In the genomic region with DNA sequence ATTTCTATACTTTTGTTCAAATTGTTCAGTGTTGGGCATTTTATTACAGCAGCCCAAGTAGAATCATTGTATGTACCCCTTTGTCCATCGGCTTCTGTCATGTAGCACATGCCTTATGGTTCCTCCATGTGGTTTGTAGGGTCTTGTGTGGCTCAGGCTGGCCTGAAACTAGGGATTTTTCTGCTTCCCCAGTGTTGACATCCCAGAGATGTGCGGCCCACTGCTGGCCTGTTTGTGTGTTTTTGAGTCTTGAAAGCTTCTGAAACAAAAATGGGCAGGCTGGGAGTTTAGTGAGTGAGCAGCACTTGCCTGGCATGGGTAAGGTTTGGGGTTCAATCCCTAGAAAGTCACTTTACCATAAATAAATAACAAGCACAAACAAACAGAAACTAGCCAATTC, we compare ENCODE assay signal across 25 mouse cellular contexts. TPM values are rescaled to one million over a fixed set of nuclear protein-coding genes. Genes with fewer than 3 reads are reported as not detected.
A peak's percentile ranks its signal among the peaks of the same experiment; 100 is the strongest.
DNase-seq lines count a peak whose midpoint lies in the region; ATAC-seq lines count a peak whose summit lies in the region.
"Had no signal": no experiment of that assay in that cellular context is flagged by ENCODE, and none has a peak within 500 bp of the region (broad histone marks: within the 10 kb centered on the region; RNA-seq: fewer than 3 reads in every experiment).

No protein-coding gene starts in this region.

- WGBS in heart, embryonic 10.5 days = 90% methylated on average over 2 of the region's 2 CpGs
- WGBS in midbrain, embryonic 11.5 days = 87% methylated on average over 2 of the region's 2 CpGs
- 91% methylated on average over 2 of the region's 2 CpGs for WGBS in midbrain, embryonic 15.5 days

- no peaks in the 10 kb centered on the region for H3K9me3 ChIP-seq in heart, embryonic 10.5 days
- no peaks in the 10 kb centered on the region for H3K9me3 ChIP-seq in midbrain, embryonic 11.5 days (ENCODE audit: control insufficient read depth, low read length)
- H3K9me3 ChIP-seq in midbrain, embryonic 15.5 days = no peaks in the 10 kb centered on the region

- DNase-seq in heart, embryonic 10.5 days (ENCODE audit: low spot score) = peak; percentile 58
- DNase-seq in heart, postnatal 10 days = no peak
- DNase-seq in midbrain, embryonic 11.5 days (ENCODE audit: low spot score, missing footprints) = peak; percentile 59
- DNase-seq: adrenal gland, adult 2 months; adrenal gland, adult 8-10 months; adrenal gland, postnatal 10 days; adrenal gland, postnatal 14 days; adrenal gland, postnatal 25 days; adrenal gland, postnatal 36 days; B cell, adult 2 months; cerebellum, adult 11 months; cerebellum, adult 11-12 months; cerebellum, adult 18-20 months had no signal

- peaks cover 88% of the 10 kb centered on the region for H3K36me3 ChIP-seq in heart, embryonic 10.5 days
- peaks cover 17% of the 10 kb centered on the region for H3K36me3 ChIP-seq in midbrain, embryonic 11.5 days (ENCODE audit: control insufficient read depth, insufficient read depth, low read length)
- H3K36me3 ChIP-seq in midbrain, embryonic 15.5 days (replicated peaks) = peaks cover 62% of the 10 kb centered on the region
- H3K36me3 ChIP-seq: G1E had no signal

- no peak overlapping the region for H3K9ac ChIP-seq in midbrain, embryonic 11.5 days (ENCODE audit: low read length)
- H3K9ac ChIP-seq in midbrain, embryonic 15.5 days = no peak overlapping the region

- intact Hi-C loops in heart, postnatal 10 days (cut with DNase I) = no loop called here

- H3K27ac ChIP-seq in heart, embryonic 10.5 days = no peak overlapping the region
- H3K27ac ChIP-seq in midbrain, embryonic 11.5 days (ENCODE audit: low read depth, low read length) = no peak overlapping the region
- no peak overlapping the region for H3K27ac ChIP-seq in midbrain, embryonic 15.5 days

- H3K4me3 ChIP-seq in heart, embryonic 10.5 days = no peak overlapping the region
- H3K4me3 ChIP-seq in midbrain, embryonic 11.5 days (ENCODE audit: low read depth, low read length) = no peak overlapping the region
- no peak overlapping the region for H3K4me3 ChIP-seq in midbrain, embryonic 15.5 days

- peaks cover 11% of the 10 kb centered on the region; the same call in 1 of the 2 replicates for H3K4me1 ChIP-seq in heart, embryonic 10.5 days
- H3K4me1 ChIP-seq in midbrain, embryonic 11.5 days (ENCODE audit: control insufficient read depth, insufficient read depth, low read length) = no peaks in the 10 kb centered on the region
- H3K4me1 ChIP-seq in midbrain, embryonic 15.5 days = no peaks in the 10 kb centered on the region

- ATAC-seq in midbrain, embryonic 11.5 days (ENCODE audit: low FRiP score) = no peak
- ATAC-seq in midbrain, embryonic 15.5 days (replicated peaks) = no peak
- ATAC-seq: activated CD4-positive, CD25-positive, alpha-beta regulatory T cell, adult 4 months; CD4-positive, CD25-positive, alpha-beta regulatory T cell, adult 4 months; Patski had no signal

- H3K4me2 ChIP-seq in midbrain, embryonic 11.5 days = no peak overlapping the region
- no peak overlapping the region for H3K4me2 ChIP-seq in midbrain, embryonic 15.5 days

- H3K27me3 ChIP-seq in heart, embryonic 10.5 days (ENCODE audit: insufficient read depth, poor library complexity, severe bottlenecking) = no peaks in the 10 kb centered on the region
- no peaks in the 10 kb centered on the region for H3K27me3 ChIP-seq in midbrain, embryonic 11.5 days (ENCODE audit: control insufficient read depth, insufficient read depth, low read length)
- H3K27me3 ChIP-seq in midbrain, embryonic 15.5 days (replicated peaks) = no peaks in the 10 kb centered on the region
- H3K27me3 ChIP-seq: CH12.LX, Patski had no signal

RNA-seq across cellular contexts. Expression of a gene that starts 6.9 kb away (rescaled TPM):
- 29.4 and 35.7 TPM in 2 replicates for polyA plus RNA-seq in heart, embryonic 10.5 days (2016; fragmentation: Nextera tagmentation; extraction: Ambion mirVana)
- total RNA-seq in heart, postnatal 10 days (2021) = 10 to 100 TPM; 12.2 to 12.8 TPM
- 30.7 and 33.5 TPM in 2 replicates for polyA plus RNA-seq in midbrain, embryonic 11.5 days (2014; fragmentation: Nextera tagmentation; extraction: Ambion mirVana)
- 36.2 and 42.1 TPM in 2 replicates for polyA plus RNA-seq in midbrain, embryonic 15.5 days (2015; fragmentation: Nextera tagmentation; extraction: Ambion mirVana)
- total RNA-seq: MEL had no signal
- polyA plus RNA-seq: G1E had no signal

RNA-seq across cellular contexts. Expression of a gene that starts 19.2 kb away (rescaled TPM):
- not detected in 2 replicates for polyA plus RNA-seq in heart, embryonic 10.5 days (2016; fragmentation: Nextera tagmentation; extraction: Ambion mirVana)
- not detected for total RNA-seq in heart, postnatal 10 days (2021)
- not detected in 2 replicates for polyA plus RNA-seq in midbrain, embryonic 11.5 days (2014; fragmentation: Nextera tagmentation; extraction: Ambion mirVana)
- polyA plus RNA-seq in midbrain, embryonic 15.5 days (2015; fragmentation: Nextera tagmentation; extraction: Ambion mirVana) = not detected in 2 replicates
- total RNA-seq: adrenal gland, adult 18-20 months; adrenal gland, adult 2 months; adrenal gland, adult 8-10 months; adrenal gland, postnatal 10 days; adrenal gland, postnatal 14 days; adrenal gland, postnatal 25 days; adrenal gland, postnatal 36 days; adrenal gland, postnatal 4 days; CH12.LX; G1E; MEL had no signal
- polyA plus RNA-seq: activated CD4-positive, CD25-positive, alpha-beta regulatory T cell, adult 4 months; adrenal gland, adult 2 months; brain, embryonic 14.5 days; C2C12; CD4-positive, CD25-positive, alpha-beta regulatory T cell, adult 4 months; G1E; Patski had no signal

RNA-seq across cellular contexts. Expression of a gene that starts 42.6 kb away (rescaled TPM):
- not detected in 2 replicates for polyA plus RNA-seq in heart, embryonic 10.5 days (2016; fragmentation: Nextera tagmentation; extraction: Ambion mirVana)
- not detected for total RNA-seq in heart, postnatal 10 days (2021)
- polyA plus RNA-seq in midbrain, embryonic 11.5 days (2014; fragmentation: Nextera tagmentation; extraction: Ambion mirVana) = not detected in 2 replicates
- polyA plus RNA-seq in midbrain, embryonic 15.5 days (2015; fragmentation: Nextera tagmentation; extraction: Ambion mirVana) = not detected in 2 replicates
- total RNA-seq: adrenal gland, adult 18-20 months; adrenal gland, adult 2 months; adrenal gland, adult 8-10 months; adrenal gland, postnatal 10 days; adrenal gland, postnatal 14 days; adrenal gland, postnatal 25 days; adrenal gland, postnatal 36 days; adrenal gland, postnatal 4 days; CH12.LX; ES-E14; G1E; MEL had no signal
- polyA plus RNA-seq: activated CD4-positive, CD25-positive, alpha-beta regulatory T cell, adult 4 months; adrenal gland, adult 2 months; brain, embryonic 14.5 days; C2C12; CD4-positive, CD25-positive, alpha-beta regulatory T cell, adult 4 months; G1E; Patski had no signal

Comparison
In these comparisons a context has a peak if more than half of its experiments do, and no peak if none do; other contexts are left out.
1. DNase-seq: peak in heart, embryonic 10.5 days (single experiment) and midbrain, embryonic 11.5 days (single experiment); none in heart, postnatal 10 days (0 of 2).